Mouse (Mus musculus) lung, embryonic 14.5 days (tissue): ENCODE data around the gene Gm21954. TPM values are rescaled to one million over a fixed set of nuclear protein-coding genes. Genes with fewer than 3 reads are reported as not detected.

Experiments used
- ATAC-seq: fragments of 200-750 bp; cut with Nextera tagmentation; 2 replicates; pipeline ENCODE4 v1.8.0; 2017; ENCODE audit warnings: mild to moderate bottlenecking, moderate TSS enrichment, moderate library complexity; ENCODE audit not compliant: insufficient read depth
- DNase-seq: peaks from one replicate; pipeline ENCODE4 v3.0.0-alpha.2; 2015
- H3K27ac ChIP-seq: fragments of 300-500 bp; sonication (generic); 2 replicates; pipeline ENCODE4 v1.5.1; 2014; ENCODE audit warnings: low read depth, mild to moderate bottlenecking, moderate library complexity
- H3K27me3 ChIP-seq: fragments of 300-500 bp; sonication (generic); 2 replicates; pipeline ENCODE4 v1.6.1; 2014; ENCODE audit warnings: low read length, control low read depth; ENCODE audit not compliant: insufficient read depth
- H3K36me3 ChIP-seq: fragments of 300-500 bp; sonication (generic); 2 replicates; pipeline ENCODE4 v1.6.1; 2014; ENCODE audit warnings: control low read depth; ENCODE audit not compliant: insufficient read depth
- H3K4me1 ChIP-seq: fragments of 300-500 bp; sonication (generic); 2 replicates; pipeline ENCODE4 v1.6.1; 2014; ENCODE audit warnings: antibody characterized with exemption, control low read depth; ENCODE audit not compliant: insufficient read depth
- H3K4me2 ChIP-seq: fragments of 300-500 bp; sonication (generic); 2 replicates; pipeline ENCODE4 v1.6.1; 2014; ENCODE audit warnings: mild to moderate bottlenecking
- H3K4me3 ChIP-seq: fragments of 300-500 bp; sonication (generic); 2 replicates; pipeline ENCODE4 v1.5.1; 2014; ENCODE audit warnings: low read depth, low read length
- H3K9ac ChIP-seq: fragments of 300-500 bp; sonication (generic); 2 replicates; pipeline ENCODE4 v1.6.1; 2014
- H3K9me3 ChIP-seq: fragments of 300-500 bp; sonication (generic); 2 replicates; pipeline ENCODE4 v1.6.1; 2016; ENCODE audit warnings: low read depth, low read length, control low read depth
- CTCF ChIP-seq: IDR thresholded peaks from 2 replicates; pipeline ENCODE4 v1.5.1; 2016; ENCODE audit warnings: antibody characterized with exemption, low read depth
- WGBS: fragments of 180-500 bp; shearing (Covaris S2); extraction: QIAGEN DNeasy Blood & Tissue Kit; methylation state at CpG from one replicate; pipeline ENCODE4 v1.1.7; 2014; 5-methylcytosine and 5-hydroxymethylcytosine counted together
- polyA plus RNA-seq: library from polyadenylated mRNA; unstranded; fragments of >200 nt; fragmentation: Nextera tagmentation; extraction: Ambion mirVana; gene quantifications from 2 replicates; pipeline ENCODE4 v1.2.1, GENCODE M21; 2014

Gene Gm21954
- not detected in 2 replicates for polyA plus RNA-seq

- 87% methylated on average over 2 of the region's 2 CpGs for WGBS
- Histone ChIP-seq H3K27ac (no peak within 1 kb of the TSS), H3K4me2 (no peak within 1 kb of the TSS), H3K27me3 (no peaks in the 10 kb centered on the region), H3K36me3 (no peaks in the 10 kb centered on the region), H3K4me3 (no peak within 1 kb of the TSS), H3K9me3 (no peaks in the 10 kb centered on the region), H3K4me1 (no peaks in the 10 kb centered on the region), H3K9ac (no peak within 1 kb of the TSS)
- ATAC-seq = no peak
- DNase-seq = no peak
- no peak for TF ChIP-seq CTCF
Measured at GRCm38 (mm10) chr3:55472110-55472509, at the start of gene Gm21954. Gm21954 (minus strand) TSS chr3:55472210.

GRCm38 (mm10) chr3:55521776-55522175 is 49.8 kb upstream of the Gm21954 start:
- WGBS = 78% methylated on average over 8 of the region's 8 CpGs
- no peaks in the 10 kb centered on the region for H3K27me3 ChIP-seq
- H3K27ac ChIP-seq = no peak overlapping the region
- peaks cover 4% of the 10 kb centered on the region for H3K4me1 ChIP-seq
- ATAC-seq (no peak), DNase-seq (no peak)
- no peaks in the 10 kb centered on the region for H3K36me3 ChIP-seq
- no peak overlapping the region for H3K9ac ChIP-seq
- H3K4me2 ChIP-seq = no peak overlapping the region
- H3K9me3 ChIP-seq = no peaks in the 10 kb centered on the region
- no peak for TF ChIP-seq CTCF
- H3K4me3 ChIP-seq = no peak overlapping the region

GRCm38 (mm10) chr3:55520240-55521180 is 48.5 kb upstream of the Gm21954 start:
- H3K9ac ChIP-seq = no peak overlapping the region
- H3K4me2 ChIP-seq = no peak overlapping the region
- no peaks in the 10 kb centered on the region for H3K27me3 ChIP-seq
- no peak overlapping the region for H3K27ac ChIP-seq
- H3K9me3 ChIP-seq = no peaks in the 10 kb centered on the region
- ATAC-seq (peak; percentile 74), DNase-seq (peak; percentile 90)
- peaks cover 4% of the 10 kb centered on the region for H3K4me1 ChIP-seq
- peak; percentile 78 for TF ChIP-seq CTCF
- H3K4me3 ChIP-seq = no peak overlapping the region
- no peaks in the 10 kb centered on the region for H3K36me3 ChIP-seq
- 27% methylated on average over 12 of the region's 12 CpGs for WGBS

- no peaks in the 10 kb centered on the region for H3K9me3 ChIP-seq
- 30% methylated on average over 17 of the region's 17 CpGs for WGBS
- DNase-seq (peak; percentile 32), ATAC-seq (no peak)
- TF ChIP-seq CTCF = no peak
- H3K36me3 ChIP-seq = no peaks in the 10 kb centered on the region
- H3K27me3 ChIP-seq = no peaks in the 10 kb centered on the region
- peak overlapping the region; percentile 12; the same call in 1 of the 2 replicates for H3K4me3 ChIP-seq
- no peak overlapping the region for H3K27ac ChIP-seq
- H3K4me2 ChIP-seq = peak overlapping the region; percentile 54
- peaks cover 4% of the 10 kb centered on the region for H3K4me1 ChIP-seq
- peak overlapping the region; percentile 22 for H3K9ac ChIP-seq
Measured at GRCm38 (mm10) chr3:55517454-55518014, 45.5 kb upstream of the Gm21954 start.

GRCm38 (mm10) chr3:55515966-55516365 is 44.0 kb upstream of the Gm21954 start:
- no peak for TF ChIP-seq CTCF
- Histone ChIP-seq H3K27me3 (no peaks in the 10 kb centered on the region), H3K4me2 (no peak overlapping the region), H3K27ac (no peak overlapping the region), H3K9ac (no peak overlapping the region), H3K36me3 (no peaks in the 10 kb centered on the region), H3K9me3 (no peaks in the 10 kb centered on the region), H3K4me1 (peaks cover 4% of the 10 kb centered on the region), H3K4me3 (no peak overlapping the region)
- WGBS = 80% methylated on average over 5 of the region's 5 CpGs
- ATAC-seq (no peak), DNase-seq (no peak)

- peak; percentile 51 for ATAC-seq
- no peak for TF ChIP-seq CTCF
- 35% methylated on average over 6 of the region's 6 CpGs for WGBS
Measured at GRCm38 (mm10) chr3:55511658-55512057, 39.6 kb upstream of the Gm21954 start.

GRCm38 (mm10) chr3:55510198-55510597 is 38.2 kb upstream of the Gm21954 start:
- no peaks in the 10 kb centered on the region for H3K36me3 ChIP-seq
- 69% methylated on average over 7 of the region's 7 CpGs for WGBS
- no peaks in the 10 kb centered on the region for H3K4me1 ChIP-seq
- ATAC-seq (no peak), DNase-seq (no peak)
- H3K4me2 ChIP-seq = no peak overlapping the region
- H3K4me3 ChIP-seq = no peak overlapping the region
- no peak for TF ChIP-seq CTCF
- no peak overlapping the region for H3K27ac ChIP-seq
- H3K27me3 ChIP-seq = no peaks in the 10 kb centered on the region
- no peaks in the 10 kb centered on the region for H3K9me3 ChIP-seq
- H3K9ac ChIP-seq = no peak overlapping the region

More at GRCm38 (mm10) chr3:55511658-55512057, 39.6 kb upstream of the Gm21954 start:
- H3K9ac ChIP-seq = no peak overlapping the region
- no peaks in the 10 kb centered on the region for H3K36me3 ChIP-seq
- no peaks in the 10 kb centered on the region for H3K9me3 ChIP-seq
- peak; percentile 64 for DNase-seq
- no peak overlapping the region for H3K4me2 ChIP-seq
- H3K27ac ChIP-seq = no peak overlapping the region
- H3K4me3 ChIP-seq = no peak overlapping the region
- no peaks in the 10 kb centered on the region for H3K27me3 ChIP-seq
- no peaks in the 10 kb centered on the region for H3K4me1 ChIP-seq
